Mouse (Mus musculus): ENCODE measurements around the gene Gm49339.
"Not testable (repeated sequence)": the region's sequence is repeated elsewhere in the genome, so short reads cannot be mapped to it uniquely, and the experiment has no call there.

The Gm49339 gene

DNA sequence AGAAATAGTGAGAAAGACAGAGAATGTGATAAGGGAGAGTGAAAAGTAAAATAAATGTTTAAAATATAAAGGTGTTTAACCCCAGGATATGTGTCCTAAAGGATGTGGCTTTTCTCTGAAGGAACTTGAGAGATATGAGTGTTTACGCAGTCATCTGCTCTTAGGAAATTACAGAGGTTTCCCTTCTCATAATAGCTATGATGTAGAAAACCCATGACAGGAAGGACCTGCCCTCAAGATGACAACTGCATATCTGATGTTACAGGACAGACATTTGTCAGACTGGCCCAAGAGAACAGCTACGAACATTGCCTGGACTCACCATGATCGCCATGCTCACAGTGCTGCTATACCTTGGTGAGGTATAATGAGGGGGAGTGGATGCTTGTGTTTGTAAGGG, at the start of gene Gm49339, which contains the start of gene Lilr4b:
Gene Gm49339 (plus strand): TSS at position 216 of the 400 bp plus-strand sequence.
Gene Lilr4b (plus strand): TSS at position 236 of the 400 bp plus-strand sequence.
- DNase-seq, result not testable (repeated sequence)

DNA sequence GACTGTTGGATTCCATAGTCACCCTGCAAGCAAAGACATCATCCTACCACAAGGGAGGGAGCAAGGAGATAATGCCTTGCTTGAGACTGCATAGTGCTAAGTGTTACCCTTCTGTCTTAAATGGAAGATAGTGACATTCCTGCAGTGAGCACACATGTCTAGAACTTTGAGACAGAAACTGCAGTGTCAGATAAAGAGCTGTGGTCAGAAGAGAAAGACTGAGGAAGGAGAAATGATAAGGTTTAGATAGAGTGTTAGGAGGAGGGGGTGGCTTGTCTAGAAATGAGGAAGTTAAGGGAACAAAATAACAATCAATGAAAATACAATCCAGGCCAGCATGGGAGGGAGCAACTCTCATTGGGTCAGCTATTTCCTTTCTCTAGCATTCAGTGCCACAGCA, 47.5 kb upstream of the Gm49339 start:
- DNase-seq, result no peak

DNA sequence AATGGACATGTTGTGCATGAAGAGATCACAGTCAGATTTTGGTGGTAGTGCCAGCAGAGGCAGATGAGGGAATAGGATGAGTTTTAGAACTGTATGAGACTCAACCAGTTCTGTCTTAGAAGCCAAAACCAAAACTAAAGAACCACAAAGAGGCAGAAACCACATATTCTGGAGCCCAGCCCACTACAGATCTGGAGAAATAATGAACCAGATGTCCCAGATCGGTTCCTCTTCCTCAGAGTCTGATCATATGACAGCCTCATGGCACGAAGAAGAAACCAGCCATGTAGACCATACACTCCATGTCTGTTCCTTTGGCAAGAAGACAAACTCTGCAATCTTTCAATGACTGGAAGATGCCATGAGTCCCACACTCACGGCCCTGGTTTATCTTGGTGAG, 44.7 kb upstream of the Gm49339 start:
- peak in 1 of 2 experiments; percentile 2 for DNase-seq

DNA sequence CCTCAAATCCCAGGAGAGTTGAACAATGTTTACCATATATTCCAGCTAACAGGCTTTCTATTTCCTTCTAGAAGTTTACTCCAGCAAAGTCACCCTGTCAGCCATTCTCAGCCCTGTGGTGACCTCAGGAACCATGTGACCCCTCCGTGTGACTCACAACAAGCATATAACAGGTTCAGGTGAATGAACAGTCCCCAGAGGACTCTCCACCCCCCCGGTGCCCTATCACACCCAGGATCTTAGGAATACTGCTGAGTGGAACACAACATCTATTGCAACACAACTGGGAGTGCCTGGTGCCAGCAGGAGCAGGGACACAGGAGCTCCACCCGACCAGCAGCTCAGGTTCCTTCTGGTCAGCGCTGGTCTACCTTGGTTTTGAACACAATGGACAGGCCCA, 28.8 kb upstream of the Gm49339 start:
- DNase-seq, result no peak

DNA sequence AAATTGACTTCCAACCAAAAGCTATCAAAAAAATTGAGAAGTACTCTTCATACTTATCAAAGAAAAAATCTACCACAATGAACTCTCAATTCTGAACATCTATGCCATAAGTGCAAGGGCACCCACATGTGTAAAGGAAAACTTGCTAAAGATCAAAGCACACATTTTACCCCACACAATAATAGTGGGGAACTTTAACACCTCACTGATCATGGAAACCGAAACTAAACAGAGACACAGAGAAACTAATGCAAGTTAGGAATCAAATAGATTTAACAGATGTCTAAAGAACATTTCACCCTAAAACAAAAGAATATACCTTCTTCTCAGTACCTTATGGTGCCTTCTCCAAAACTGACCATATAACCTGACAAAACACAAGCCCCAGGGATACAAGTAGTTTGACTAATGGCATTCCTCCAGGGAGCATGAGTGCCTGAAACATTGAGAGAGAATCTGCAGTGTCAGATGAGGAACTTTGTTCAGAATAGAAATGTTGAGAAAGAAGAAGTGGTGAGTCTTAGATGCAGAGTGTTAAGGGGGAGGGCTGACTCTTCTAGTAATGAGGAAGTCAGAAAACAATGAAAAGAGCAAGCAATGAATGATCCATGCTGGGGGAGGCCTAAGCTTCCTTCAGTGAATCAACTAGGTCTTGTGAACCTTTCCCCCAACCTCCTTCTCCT, 26.7 kb upstream of the Gm49339 start:
- no peak for DNase-seq

DNA sequence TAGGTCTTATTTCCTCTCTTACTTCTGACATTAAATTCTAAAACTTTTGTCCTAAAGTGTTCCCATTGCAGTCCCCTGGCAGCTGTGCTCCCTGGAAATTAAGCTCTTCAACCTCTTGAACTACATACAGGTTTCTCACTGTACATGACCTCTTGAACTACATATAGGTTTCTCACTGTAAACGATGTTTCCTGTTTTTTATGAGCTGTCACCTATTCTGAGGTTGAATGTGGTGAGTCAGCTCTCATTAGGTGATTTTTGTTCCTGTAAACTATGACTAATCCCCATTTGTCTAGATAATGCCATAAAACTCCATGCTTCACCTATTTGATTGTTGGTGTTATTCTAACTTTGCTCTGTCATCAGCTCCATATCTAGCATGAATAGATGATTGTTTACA, 26.0 kb upstream of the Gm49339 start:
- no peak for DNase-seq

DNA sequence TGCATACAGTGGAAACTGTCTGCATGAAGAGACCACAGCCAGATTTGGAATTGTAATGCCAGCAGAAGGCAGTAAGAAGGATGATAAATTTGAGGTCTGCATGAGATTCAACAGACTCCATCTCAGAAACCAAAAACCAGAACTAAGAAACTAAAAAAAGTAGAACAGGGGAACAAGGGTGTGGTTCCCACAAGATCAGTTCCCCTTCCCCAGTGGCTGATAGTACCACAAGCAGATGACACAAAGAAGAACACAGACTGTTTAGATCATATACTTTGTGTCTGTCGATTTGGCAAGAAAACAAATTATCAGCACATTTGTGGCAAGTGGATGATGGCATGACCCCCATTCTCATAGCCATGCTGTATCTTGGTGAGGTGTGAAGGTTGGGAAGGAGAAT, 24.6 kb upstream of the Gm49339 start:
- DNase-seq, result no peak

DNA sequence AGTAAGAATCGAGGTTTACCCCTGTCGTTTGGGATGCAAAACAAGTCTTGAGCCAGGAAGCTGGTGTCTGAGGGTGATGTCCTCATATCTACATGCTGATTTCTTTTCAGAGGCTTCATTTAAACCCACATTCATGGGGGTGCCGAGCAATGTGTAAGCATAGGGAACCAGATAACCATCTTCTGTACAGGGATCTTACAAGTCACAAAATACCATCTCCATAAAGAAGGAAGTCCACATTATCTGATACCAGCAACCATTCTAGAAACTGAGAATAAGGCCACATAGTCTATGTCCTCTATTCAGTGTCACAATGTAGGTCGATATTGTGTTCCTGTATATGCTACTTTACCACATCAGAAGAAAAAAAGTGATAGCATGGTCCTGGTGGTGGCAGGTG, 24.0 kb upstream of the Gm49339 start:
- DNase-seq, result no peak

DNA sequence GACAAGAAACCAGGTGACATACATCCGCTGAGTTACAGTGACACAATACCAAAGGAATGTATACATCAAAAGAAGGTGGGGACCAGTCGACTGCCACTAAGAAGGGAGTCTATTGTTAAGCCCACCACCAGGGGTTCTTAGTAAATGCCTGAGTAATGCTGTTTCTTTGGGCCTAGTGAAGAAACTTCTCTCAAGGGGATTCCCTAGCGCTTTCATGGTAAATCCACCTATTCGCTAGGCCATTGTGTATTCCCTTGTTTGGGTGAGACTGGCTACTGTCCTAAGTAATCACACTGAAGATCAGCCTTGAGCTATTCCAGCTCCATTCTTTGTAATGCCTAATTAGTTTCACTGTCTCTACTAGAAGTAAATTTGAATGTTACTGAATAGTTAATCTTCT, 16.6 kb upstream of the Gm49339 start:
- DNase-seq, result not testable (repeated sequence)

DNA sequence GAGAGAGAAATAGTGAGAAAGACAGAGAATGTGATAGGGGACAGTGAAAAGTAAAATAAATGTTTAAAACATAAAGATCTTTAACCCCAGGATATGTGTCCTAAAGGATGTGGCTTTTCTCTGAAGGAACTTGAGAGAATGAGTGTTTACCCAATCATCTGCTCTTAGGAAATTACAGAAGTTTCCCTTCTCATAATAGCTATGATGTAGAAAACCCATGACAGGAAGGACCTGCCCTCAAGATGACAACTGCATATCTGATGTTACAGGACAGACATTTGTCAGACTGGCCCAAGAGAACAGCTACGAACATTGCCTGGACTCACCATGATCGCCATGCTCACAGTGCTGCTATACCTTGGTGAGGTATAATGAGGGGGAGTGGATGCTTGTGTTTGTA, 10.3 kb downstream of the Gm49339 start, which contains the start of gene Lilrb4a:
Gene Lilrb4a (plus strand): TSS at position 266 of the 400 bp plus-strand sequence.
- not testable (repeated sequence) for DNase-seq

DNA sequence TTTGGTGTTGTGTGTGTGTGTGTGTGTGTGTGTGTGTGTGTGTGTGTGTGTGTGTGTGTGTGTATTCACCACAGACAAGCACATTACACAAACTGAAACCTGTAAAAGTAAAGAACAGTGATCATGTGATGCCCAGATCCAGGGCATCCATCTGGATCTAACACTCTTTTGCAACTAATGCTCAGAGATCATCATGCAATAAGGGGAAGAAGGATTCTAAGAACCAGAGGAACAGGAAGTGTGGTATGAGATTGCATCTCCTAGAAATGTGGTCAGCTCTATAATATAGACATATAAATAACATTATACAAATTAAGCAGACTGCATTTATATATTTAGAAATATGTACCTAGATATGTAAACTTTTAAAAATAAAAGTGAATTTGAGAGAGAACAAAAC, 39.6 kb downstream of the Gm49339 start:
- DNase-seq, result no peak

DNA sequence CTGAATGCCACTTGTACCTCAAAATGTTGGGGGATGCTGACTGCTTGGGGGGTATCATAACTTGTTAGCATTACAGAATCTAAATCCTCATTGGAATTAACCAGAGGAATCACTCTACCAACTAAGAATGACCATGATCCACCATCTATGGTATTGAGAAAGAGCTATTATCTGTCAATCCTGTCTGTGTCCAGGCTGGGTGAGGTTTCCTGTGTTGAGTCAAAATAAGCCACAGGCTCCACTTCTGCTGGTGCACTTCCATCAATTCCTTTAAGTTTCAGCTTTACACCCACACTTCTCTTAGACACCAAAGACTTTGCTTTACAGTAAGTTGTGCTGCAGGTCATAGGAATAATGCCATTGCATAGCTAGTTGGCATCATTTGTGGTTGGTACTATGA, 41.0 kb downstream of the Gm49339 start:
- DNase-seq, result no peak

DNA sequence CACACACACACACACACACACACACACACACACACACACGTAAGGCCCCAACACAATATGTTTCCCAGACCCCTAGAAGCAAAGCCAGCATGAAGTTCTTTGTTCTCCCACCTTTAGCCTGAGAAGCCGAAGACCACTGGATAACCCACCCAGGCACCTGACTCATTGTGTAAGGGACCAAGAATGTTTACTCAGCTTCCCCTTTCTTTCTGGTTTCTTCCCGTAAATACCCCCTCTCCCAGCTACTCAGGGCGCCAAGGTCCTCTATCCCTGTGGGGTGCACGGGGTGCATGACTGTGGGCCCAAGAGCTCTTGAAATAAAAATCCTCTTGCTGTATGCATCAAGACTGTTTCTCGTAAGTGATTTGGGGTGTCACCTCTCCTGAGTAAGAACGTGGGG, 45.7 kb downstream of the Gm49339 start:
- no peak for DNase-seq

DNA sequence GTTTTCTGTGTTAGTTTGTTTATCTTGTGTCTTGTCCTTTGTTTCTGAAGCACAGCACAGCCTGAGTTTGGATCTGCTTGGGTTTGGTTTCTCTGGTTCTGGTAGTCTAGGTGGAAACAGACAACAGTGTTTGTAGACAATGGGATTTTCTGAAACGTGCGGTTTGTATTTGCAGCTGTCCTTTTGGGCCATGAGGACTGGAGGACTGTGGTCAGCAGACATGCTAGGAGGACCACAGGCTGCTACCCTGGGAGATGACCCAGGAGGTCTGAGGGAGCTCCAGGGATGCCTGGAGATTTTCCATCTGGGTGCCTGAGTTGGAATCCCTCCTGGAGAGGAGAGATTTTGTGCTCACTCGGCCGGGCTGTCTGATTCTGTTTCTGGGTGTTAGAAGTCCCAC, 46.2 kb downstream of the Gm49339 start:
- no peak for DNase-seq

DNA sequence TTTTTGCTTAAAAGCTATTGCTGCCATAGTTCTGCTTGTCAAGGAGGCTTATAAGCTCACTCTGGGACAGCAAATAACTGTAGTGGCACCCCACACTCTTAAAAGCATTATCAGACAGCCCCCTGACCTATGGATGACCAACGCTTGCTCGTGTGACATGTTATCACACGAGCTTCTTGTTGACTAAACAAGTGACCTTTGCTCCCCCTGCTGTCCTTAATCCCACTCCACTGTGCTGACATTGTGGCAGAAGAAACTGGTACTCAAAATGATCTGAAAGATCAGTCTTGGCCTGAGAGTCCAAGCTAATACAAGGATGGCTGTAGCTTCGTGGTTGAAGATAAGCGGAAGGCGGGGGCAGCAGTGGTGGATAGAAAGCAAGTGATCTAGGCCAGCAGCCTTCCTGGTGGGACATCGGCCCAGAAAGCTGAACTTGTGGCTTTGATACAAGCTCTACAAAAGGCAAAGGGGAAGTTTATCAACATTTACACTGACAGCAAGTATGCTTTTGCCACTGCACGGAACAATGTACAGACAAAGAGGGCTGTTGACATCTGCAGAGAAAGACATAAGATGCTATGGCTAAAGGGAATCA, 48.5 kb downstream of the Gm49339 start:
- no peak for DNase-seq

DNA sequence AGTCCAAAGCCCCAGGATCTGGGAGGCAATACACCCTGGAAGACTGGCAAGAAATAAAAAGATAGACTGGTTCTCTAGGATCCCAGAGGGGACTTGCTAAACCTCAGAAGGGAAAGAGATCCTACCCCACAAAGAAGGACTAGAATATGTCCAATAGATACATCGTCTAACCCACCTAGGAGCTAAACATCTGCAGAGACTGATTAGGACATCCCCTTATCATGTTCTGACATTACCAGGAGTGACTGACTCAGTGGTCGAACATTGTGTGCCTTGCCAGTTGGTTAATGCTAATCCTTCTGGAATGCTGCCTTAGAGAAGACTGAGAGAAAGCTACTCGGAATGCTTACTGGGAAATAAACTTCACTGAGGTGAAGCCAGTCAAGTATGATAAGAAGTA, 49.1 kb downstream of the Gm49339 start:
- DNase-seq, result no peak

DNA sequence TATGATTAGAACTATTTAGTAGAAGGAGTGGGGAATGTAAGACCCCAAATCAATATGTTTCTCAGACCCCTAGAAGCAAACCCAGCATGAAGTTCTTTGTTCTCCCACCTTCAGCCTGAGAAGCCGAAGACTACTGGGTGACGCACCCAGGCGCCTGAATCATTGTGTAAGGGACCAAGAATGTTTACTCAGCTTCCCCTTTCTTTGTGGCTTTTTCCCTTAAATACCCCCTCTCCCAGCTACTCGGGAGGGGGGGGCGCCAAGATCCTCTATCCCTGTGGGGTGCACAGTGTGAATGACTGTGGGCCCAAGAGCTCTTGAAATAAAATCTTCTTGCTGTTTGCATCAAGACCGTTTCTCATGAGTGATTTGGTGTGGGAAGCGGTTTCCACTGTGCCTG, 50.4 kb downstream of the Gm49339 start:
- no peak for DNase-seq

All from cerebellum, postnatal 14 days (tissue).